Mouse (Mus musculus) embryonic facial prominence, embryonic 13.5 days (tissue): ENCODE data around the gene Wdr20. TPM values are rescaled to one million over a fixed set of nuclear protein-coding genes. Genes with fewer than 3 reads are reported as not detected.

Source experiments
- ATAC-seq: fragments of 200-750 bp; cut with Nextera tagmentation; 2 replicates; pipeline ENCODE4 v1.8.0; 2017; ENCODE audit warnings: low read depth; ENCODE audit not compliant: insufficient number of reproducible peaks, insufficient read depth, low FRiP score, low TSS enrichment
- H3K27ac ChIP-seq: fragments of 300-500 bp; sonication (generic); 2 replicates; pipeline ENCODE4 v1.5.1; 2015; ENCODE audit warnings: moderate library complexity, mild to moderate bottlenecking, inconsistent platforms
- H3K27me3 ChIP-seq: fragments of 300-500 bp; sonication (generic); 2 replicates; pipeline ENCODE4 v1.6.1; 2015; ENCODE audit warnings: mild to moderate bottlenecking, inconsistent platforms
- H3K36me3 ChIP-seq: fragments of 300-500 bp; sonication (generic); 2 replicates; pipeline ENCODE4 v1.6.1; 2015; ENCODE audit warnings: mild to moderate bottlenecking, inconsistent platforms
- H3K4me1 ChIP-seq: fragments of 300-500 bp; sonication (generic); 2 replicates; pipeline ENCODE4 v1.6.1; 2015; ENCODE audit warnings: inconsistent platforms
- H3K4me2 ChIP-seq: fragments of 300-500 bp; sonication (generic); 2 replicates; pipeline ENCODE4 v1.6.1; 2015; ENCODE audit warnings: moderate library complexity, mild to moderate bottlenecking, inconsistent platforms
- H3K4me3 ChIP-seq: fragments of 300-500 bp; sonication (generic); 2 replicates; pipeline ENCODE4 v1.5.1; 2015; ENCODE audit warnings: mild to moderate bottlenecking, inconsistent platforms
- H3K9ac ChIP-seq: fragments of 300-500 bp; sonication (generic); 2 replicates; pipeline ENCODE4 v1.6.1; 2015; ENCODE audit warnings: mild to moderate bottlenecking, inconsistent platforms
- H3K9me3 ChIP-seq: fragments of 300-500 bp; sonication (generic); 2 replicates; pipeline ENCODE4 v1.6.1; 2016; ENCODE audit warnings: inconsistent platforms
- WGBS: fragments of 180-500 bp; shearing (Covaris S2); methylation state at CpG from one replicate; pipeline ENCODE4 v1.1.7; 2015; ENCODE audit warnings: mixed read lengths; 5-methylcytosine and 5-hydroxymethylcytosine counted together
- polyA plus RNA-seq: library from polyadenylated mRNA; unstranded; fragments of >200 nt; fragmentation: Nextera tagmentation; extraction: Ambion mirVana; gene quantifications from 2 replicates; pipeline ENCODE4 v1.2.1, GENCODE M21; 2015

Gene Wdr20
- polyA plus RNA-seq, 1 experiment from 2014 or later = 31.5 TPM

- WGBS = 86% methylated on average over 2 of the region's 2 CpGs
- Histone ChIP-seq H3K36me3 (0 out of 2 replicates have a peak, but pooled peaks cover 5% of the 10 kb centered on the region), H3K4me1 (no peaks in the 10 kb centered on the region), H3K27me3 (no peaks in the 10 kb centered on the region), H3K27ac (no peak overlapping the region), H3K9me3 (no peaks in the 10 kb centered on the region), H3K4me2 (no peak overlapping the region), H3K4me3 (no peak overlapping the region), H3K9ac (no peak overlapping the region)
- no peak for ATAC-seq
Measured at GRCm38 (mm10) chr12:110762321-110762720, 24.6 kb downstream of the Wdr20 start.

GRCm38 (mm10) chr12:110764531-110764930, 26.8 kb downstream of the Wdr20 start:
- H3K4me3 ChIP-seq = no peak overlapping the region
- no peaks in the 10 kb centered on the region for H3K4me1 ChIP-seq
- WGBS = 93% methylated on average over 5 of the region's 5 CpGs
- no peak overlapping the region for H3K4me2 ChIP-seq
- H3K36me3 ChIP-seq = 0 out of 2 replicates have a peak, but pooled peaks cover 5% of the 10 kb centered on the region
- H3K9ac ChIP-seq = no peak overlapping the region
- no peaks in the 10 kb centered on the region for H3K9me3 ChIP-seq
- no peak overlapping the region for H3K27ac ChIP-seq
- no peaks in the 10 kb centered on the region for H3K27me3 ChIP-seq
- ATAC-seq = no peak

- Histone ChIP-seq H3K4me2 (no peak overlapping the region), H3K9ac (no peak overlapping the region), H3K4me1 (no peaks in the 10 kb centered on the region), H3K27me3 (no peaks in the 10 kb centered on the region), H3K27ac (no peak overlapping the region), H3K9me3 (no peaks in the 10 kb centered on the region), H3K36me3 (peaks cover 7% of the 10 kb centered on the region; the same call in 1 of the 2 replicates), H3K4me3 (no peak overlapping the region)
- no peak for ATAC-seq
Measured at GRCm38 (mm10) chr12:110768562-110768961, 30.8 kb downstream of the Wdr20 start.

GRCm38 (mm10) chr12:110769660-110770297, 32.0 kb downstream of the Wdr20 start:
- peaks cover 7% of the 10 kb centered on the region; the same call in 1 of the 2 replicates for H3K36me3 ChIP-seq
- no peak overlapping the region for H3K4me3 ChIP-seq
- 60% methylated on average over 6 of the region's 6 CpGs for whole genome bisulfite sequencing
- H3K9me3 ChIP-seq = no peaks in the 10 kb centered on the region
- ATAC-seq = no peak
- no peak overlapping the region for H3K27ac ChIP-seq
- H3K4me1 ChIP-seq = no peaks in the 10 kb centered on the region
- no peaks in the 10 kb centered on the region for H3K27me3 ChIP-seq
- no peak overlapping the region for H3K4me2 ChIP-seq
- no peak overlapping the region for H3K9ac ChIP-seq

- Histone ChIP-seq H3K36me3 (peaks cover 7% of the 10 kb centered on the region; the same call in 1 of the 2 replicates), H3K4me2 (no peak overlapping the region), H3K4me1 (peaks cover 2% of the 10 kb centered on the region), H3K9me3 (no peaks in the 10 kb centered on the region), H3K27me3 (no peaks in the 10 kb centered on the region), H3K9ac (no peak overlapping the region), H3K4me3 (no peak overlapping the region), H3K27ac (no peak overlapping the region)
- no peak for ATAC-seq
- WGBS = 92% methylated on average over 10 of the region's 10 CpGs
Measured at GRCm38 (mm10) chr12:110770479-110771247, 32.9 kb downstream of the Wdr20 start.

GRCm38 (mm10) chr12:110771961-110772360, 34.2 kb downstream of the Wdr20 start:
- no peak for ATAC-seq
- H3K4me3 ChIP-seq = no peak overlapping the region
- WGBS = 88% methylated on average over 6 of the region's 6 CpGs
- H3K36me3 ChIP-seq = peaks cover 7% of the 10 kb centered on the region; the same call in 1 of the 2 replicates
- no peak overlapping the region for H3K4me2 ChIP-seq
- no peak overlapping the region for H3K9ac ChIP-seq
- H3K4me1 ChIP-seq = peaks cover 6% of the 10 kb centered on the region
- no peaks in the 10 kb centered on the region for H3K27me3 ChIP-seq
- H3K27ac ChIP-seq = no peak overlapping the region
- no peaks in the 10 kb centered on the region for H3K9me3 ChIP-seq

GRCm38 (mm10) chr12:110775628-110776426, 38.1 kb downstream of the Wdr20 start:
- no peak overlapping the region for H3K27ac ChIP-seq
- H3K4me3 ChIP-seq = no peak overlapping the region
- H3K4me2 ChIP-seq = no peak overlapping the region
- WGBS = 55% methylated on average over 5 of the region's 5 CpGs
- H3K9ac ChIP-seq = no peak overlapping the region
- peaks cover 24% of the 10 kb centered on the region for H3K36me3 ChIP-seq
- H3K9me3 ChIP-seq = no peaks in the 10 kb centered on the region
- peaks cover 6% of the 10 kb centered on the region for H3K4me1 ChIP-seq
- no peak for ATAC-seq
- no peaks in the 10 kb centered on the region for H3K27me3 ChIP-seq

GRCm38 (mm10) chr12:110777853-110778252, 40.1 kb downstream of the Wdr20 start:
- no peak for ATAC-seq
- Histone ChIP-seq H3K4me2 (no peak overlapping the region), H3K27me3 (no peaks in the 10 kb centered on the region), H3K4me3 (no peak overlapping the region), H3K4me1 (peaks cover 6% of the 10 kb centered on the region), H3K36me3 (peaks cover 32% of the 10 kb centered on the region), H3K9ac (no peak overlapping the region), H3K27ac (no peak overlapping the region), H3K9me3 (no peaks in the 10 kb centered on the region)
- WGBS = 76% methylated on average over 5 of the region's 5 CpGs

- 90% methylated on average over 7 of the region's 7 CpGs for WGBS
- H3K27ac ChIP-seq = no peak overlapping the region
- H3K4me1 ChIP-seq = peaks cover 6% of the 10 kb centered on the region
- no peak overlapping the region for H3K4me3 ChIP-seq
- ATAC-seq = no peak
- H3K9me3 ChIP-seq = no peaks in the 10 kb centered on the region
- H3K27me3 ChIP-seq = no peaks in the 10 kb centered on the region
- no peak overlapping the region for H3K4me2 ChIP-seq
- H3K36me3 ChIP-seq = peaks cover 37% of the 10 kb centered on the region
- H3K9ac ChIP-seq = no peak overlapping the region
Measured at GRCm38 (mm10) chr12:110779296-110779695, 41.6 kb downstream of the Wdr20 start.

- Histone ChIP-seq H3K27ac (no peak overlapping the region), H3K4me3 (no peak overlapping the region), H3K4me1 (no peaks in the 10 kb centered on the region; the same call in 1 of the 2 replicates), H3K9me3 (no peaks in the 10 kb centered on the region), H3K27me3 (no peaks in the 10 kb centered on the region), H3K4me2 (no peak overlapping the region), H3K36me3 (peaks cover 44% of the 10 kb centered on the region), H3K9ac (no peak overlapping the region)
- WGBS = 79% methylated on average over 8 of the region's 8 CpGs
- ATAC-seq = no peak
Measured at GRCm38 (mm10) chr12:110781181-110781580, 43.4 kb downstream of the Wdr20 start.

- Histone ChIP-seq H3K4me1 (no peaks in the 10 kb centered on the region), H3K27me3 (no peaks in the 10 kb centered on the region), H3K4me2 (no peak overlapping the region), H3K36me3 (peaks cover 44% of the 10 kb centered on the region), H3K9ac (no peak overlapping the region), H3K4me3 (no peak overlapping the region), H3K27ac (no peak overlapping the region), H3K9me3 (no peaks in the 10 kb centered on the region)
- 93% methylated on average over 1 of the region's 1 CpGs for WGBS
- no peak for ATAC-seq
Measured at GRCm38 (mm10) chr12:110782278-110782677, 44.5 kb downstream of the Wdr20 start.
